Mouse (Mus musculus): ENCODE results near the gene Adm2. TPM values are rescaled to one million over a fixed set of nuclear protein-coding genes. Genes with fewer than 3 reads are reported as not detected.
A peak's percentile ranks its signal among the peaks of the same experiment; 100 is the strongest.

Adm2 gene
- total RNA-seq, 2 experiments from 2014 or later, result not detected

- no peak for DNase-seq
- intact Hi-C loops (cut with DNase I), result loop anchor here (10.0 kb wide), 1 partner anchor 228 kb away; the partner anchor contains the start of genes Hdac10 and Tubgcp6
Observed at GRCm38 (mm10) chr15:89352795-89353194, 30.3 kb downstream of the Adm2 start.

- intact Hi-C loops (cut with DNase I), result loop anchor here (2.0 to 10.0 kb wide), 2 partner anchors 39 to 229 kb away; partner anchors contain the start of genes Hdac10, Sbf1 and Tubgcp6
Observed at GRCm38 (mm10) chr15:89353837-89354236, 31.3 kb downstream of the Adm2 start.

GRCm38 (mm10) chr15:89354455-89354854 is 31.9 kb downstream of the Adm2 start:
- DNase-seq, result no peak
- intact Hi-C loops (cut with DNase I), result loop anchor here (2.0 to 10.0 kb wide), 2 partner anchors 40 to 230 kb away; partner anchors contain the start of genes Hdac10, Sbf1 and Tubgcp6

More at GRCm38 (mm10) chr15:89353837-89354236, 31.3 kb downstream of the Adm2 start:
- DNase-seq, result no peak

GRCm38 (mm10) chr15:89355241-89356187 is 33.0 kb downstream of the Adm2 start, which contains the start of the genes Lmf2 and Ncaph2:
Lmf2 (minus strand) TSS chr15:89355659.
Ncaph2 (plus strand) TSS chr15:89355719.
- peak; percentile 96 to 98 for DNase-seq
- intact Hi-C loops (cut with DNase I), result loop anchor here (2.0 to 10.0 kb wide), 3 partner anchors 17 to 231 kb away; partner anchors contain the start of genes Hdac10, Sbf1, Sco2 and Tubgcp6

GRCm38 (mm10) chr15:89356372-89356771 is 33.9 kb downstream of the Adm2 start:
- intact Hi-C loops (cut with DNase I), result loop anchor here (2.0 to 10.0 kb wide), 2 partner anchors 16 to 232 kb away; partner anchors contain the start of genes Hdac10, Sco2 and Tubgcp6
- DNase-seq, result peak; percentile 58 to 68

- intact Hi-C loops (cut with DNase I), result loop anchor here (10.0 kb wide), 1 partner anchor 234 kb away; the partner anchor contains the start of genes Hdac10 and Tubgcp6
- no peak for DNase-seq
Observed at GRCm38 (mm10) chr15:89358784-89359183, 36.3 kb downstream of the Adm2 start.

- DNase-seq, result no peak
- intact Hi-C loops (cut with DNase I), result no loop called here
Observed at GRCm38 (mm10) chr15:89363051-89363450, 40.5 kb downstream of the Adm2 start.

GRCm38 (mm10) chr15:89365141-89365551 is 42.6 kb downstream of the Adm2 start:
- intact Hi-C loops (cut with DNase I), result no loop called here
- no peak for DNase-seq

- intact Hi-C loops (cut with DNase I), result loop anchor here (2.0 to 5.0 kb wide), 3 partner anchors 15 to 215 kb away; partner anchors contain the start of gene Sbf1
- no peak for DNase-seq
Observed at GRCm38 (mm10) chr15:89372068-89372467, 49.5 kb downstream of the Adm2 start.

GRCm38 (mm10) chr15:89372536-89372935 is 50.0 kb downstream of the Adm2 start:
- intact Hi-C loops (cut with DNase I), result loop anchor here (2.0 to 5.0 kb wide), 3 partner anchors 16 to 215 kb away; partner anchors contain the start of gene Sbf1
- no peak for DNase-seq

GRCm38 (mm10) chr15:89373027-89373761 is 50.7 kb downstream of the Adm2 start:
- DNase-seq, result peak; percentile 86 to 87
- intact Hi-C loops (cut with DNase I), result loop anchor here (2.0 to 5.0 kb wide), 3 partner anchors 16 to 214 kb away; partner anchors contain the start of gene Sbf1

- DNase-seq, result peak; percentile 95 to 98
- intact Hi-C loops (cut with DNase I), result loop anchor here (2.0 to 5.0 kb wide), 3 partner anchors 17 to 213 kb away; partner anchors contain the start of gene Sbf1
Observed at GRCm38 (mm10) chr15:89373762-89374248, 51.3 kb downstream of the Adm2 start, which contains the start of gene Sco2. Sco2 (minus strand) TSS chr15:89373846.

Small RNAs within 50 kb of the gene (microRNA-seq; reads per million reads assigned to microRNA genes)
- 1.6 to 6.5 reads per million in 2 experiments for gene Mir6959

Other genes with a start within 250 kb of the Adm2 start
- gene Trabd, start 247.6 kb upstream of the Adm2 start, total RNA-seq (2021), result 10 to 100 TPM; 36.7 to 43.7 TPM
- 10 to 100 TPM; 13.6 to 13.8 TPM for gene Selenoo, start 233.6 kb upstream of the Adm2 start, total RNA-seq (2021)
- gene Tubgcp6, start 199.6 kb upstream of the Adm2 start, total RNA-seq (2021), result 10 to 100 TPM; 12.0 to 12.7 TPM
- gene Hdac10, start 194.0 kb upstream of the Adm2 start, total RNA-seq (2021), result 1 to 10 TPM; 7.2 to 8.4 TPM
- 10 to 100 TPM; 16.8 to 18.7 TPM for gene Mapk12, start 182.0 kb upstream of the Adm2 start, total RNA-seq (2021)
- 1 to 10 TPM; 2.3 to 3.7 TPM for gene Mapk11, start 173.1 kb upstream of the Adm2 start, total RNA-seq (2021)
- 100 to 1,000 TPM in 1 of 2 experiments, 10 to 100 TPM in 1; 98.2 to 101 TPM for gene Plxnb2, start 141.9 kb upstream of the Adm2 start, total RNA-seq (2021)
- 10 to 100 TPM in 1 of 2 experiments, 1 to 10 TPM in 1; 9.7 to 10.1 TPM for gene Dennd6b, start 126.2 kb upstream of the Adm2 start, total RNA-seq (2021)
- 10 to 100 TPM; 57.8 to 61.2 TPM for gene Ppp6r2, start 111.2 kb upstream of the Adm2 start, total RNA-seq (2021)
- gene Sbf1, start 7.4 kb upstream of the Adm2 start, total RNA-seq (2021), result 10 to 100 TPM; 70.7 to 74.7 TPM
- not detected for gene Miox, start 11.7 kb downstream of the Adm2 start, total RNA-seq (2021)
- gene Lmf2, start 32.9 kb downstream of the Adm2 start, total RNA-seq (2021), result 10 to 100 TPM; 33.1 to 38.3 TPM
- 10 to 100 TPM; 56.0 to 64.7 TPM for gene Ncaph2, start 33.0 kb downstream of the Adm2 start, total RNA-seq (2021)
- 10 to 100 TPM; 19.7 to 21.4 TPM for gene Sco2, start 51.1 kb downstream of the Adm2 start, total RNA-seq (2021)
- gene Tymp, start 54.3 kb downstream of the Adm2 start, total RNA-seq (2021), result under 1 TPM; 0.20 to 0.74 TPM
- 1 to 10 TPM in 1 of 2 experiments, under 1 TPM in 1; 0.76 to 1.6 TPM for gene Odf3b, start 56.6 kb downstream of the Adm2 start, total RNA-seq (2021)
- gene Klhdc7b, start 62.2 kb downstream of the Adm2 start, total RNA-seq (2021), result not detected
- not detected for gene Syce3, start 87.8 kb downstream of the Adm2 start, total RNA-seq (2021)
- 100 to 1,000 TPM; 596 TPM for gene Cpt1b, start 103.1 kb downstream of the Adm2 start, total RNA-seq (2021)
- gene C730034F03Rik, start 106.9 kb downstream of the Adm2 start, total RNA-seq (2021), result 1 to 10 TPM; 1.6 to 2.9 TPM
- 10 to 100 TPM; 11.0 to 14.6 TPM for gene Gm44502, start 107.0 kb downstream of the Adm2 start, total RNA-seq (2021)
- gene Chkb, start 107.2 kb downstream of the Adm2 start, total RNA-seq (2021), result 10 to 100 TPM; 50.9 to 59.9 TPM
- gene Mapk8ip2, start 131.2 kb downstream of the Adm2 start, total RNA-seq (2021), result under 1 TPM; 0.05 to 0.31 TPM
- gene Arsa, start 154.7 kb downstream of the Adm2 start, total RNA-seq (2021), result 10 to 100 TPM; 13.7 to 15.5 TPM
- gene Shank3, start 176.9 kb downstream of the Adm2 start, total RNA-seq (2021), result 10 to 100 TPM; 78.7 to 83.9 TPM
- under 1 TPM; 0.15 to 0.53 TPM for gene Acr, start 245.6 kb downstream of the Adm2 start, total RNA-seq (2021)

Data from heart, postnatal 14 days (tissue).